ENCODE assay signal across 8 mouse cellular contexts in genomic region chr7:48880591-48881481, GRCm38 (mm10). TPM values are rescaled to one million over a fixed set of nuclear protein-coding genes. Genes with fewer than 3 reads are reported as not detected.
DNase-seq lines count a peak whose midpoint lies in the region; ATAC-seq and TF ChIP-seq lines count a peak whose summit lies in the region.

No protein-coding gene starts in this region.

- peak; percentile 25 to 87; a peak in 3 of 4 replicates for TF ChIP-seq POLR2A in MEL (IDR thresholded peaks at IDR 0.05; ENCODE audit: control insufficient read depth in 1 of 2, insufficient read depth in 1 of 2, low read depth in 1 of 2, low read length in 2 of 2, poor library complexity in 1 of 2)
- no peak for TF ChIP-seq POLR2A in cerebellum, adult 2 months (IDR thresholded peaks at IDR 0.05; ENCODE audit: borderline replicate concordance, insufficient read depth, low read length)

- peak overlapping the region; percentile 99 for H3K9ac ChIP-seq in MEL (ENCODE audit: control insufficient read depth, low read depth, low read length, poor library complexity, severe bottlenecking)
- H3K9ac ChIP-seq in forebrain, postnatal 0 days: peak overlapping the region; percentile 44
- H3K9ac ChIP-seq in lung, embryonic 15.5 days: peak overlapping the region; percentile 90

- H3K27ac ChIP-seq in MEL (ENCODE audit: control insufficient read depth, low read depth, low read length): peak overlapping the region; percentile 94
- no peak overlapping the region for H3K27ac ChIP-seq in cerebellum, adult 2 months (ENCODE audit: insufficient read depth, low read length)
- H3K27ac ChIP-seq in forebrain, postnatal 0 days (ENCODE audit: low read depth, low read length): no peak overlapping the region
- peak overlapping the region; percentile 95 for H3K27ac ChIP-seq in lung, embryonic 15.5 days

- ATAC-seq in forebrain, postnatal 0 days: peak; percentile 98
- ATAC-seq in lung, embryonic 15.5 days (ENCODE audit: borderline replicate concordance, extremely low read depth, low FRiP score, low TSS enrichment): peak; percentile 96

- peaks cover 2 to 13% of the 10 kb centered on the region in 2 experiments; a peak in 3 of 4 replicates for H3K36me3 ChIP-seq in MEL (ENCODE audit: control insufficient read depth in 1 of 2, insufficient read depth in 2 of 2, low read length in 2 of 2)
- no peaks in the 10 kb centered on the region for H3K36me3 ChIP-seq in forebrain, postnatal 0 days (ENCODE audit: insufficient read depth)
- H3K36me3 ChIP-seq in lung, embryonic 15.5 days: peaks cover 17% of the 10 kb centered on the region

- peaks cover 17% of the 10 kb centered on the region for H3K79me2 ChIP-seq in MEL (ENCODE audit: control insufficient read depth, insufficient read depth, low read length, poor library complexity)

- H3K4me2 ChIP-seq in forebrain, postnatal 0 days (ENCODE audit: low read depth): peak overlapping the region; percentile 100
- peak overlapping the region; percentile 98 for H3K4me2 ChIP-seq in lung, embryonic 15.5 days

- no peaks in the 10 kb centered on the region for H3K27me3 ChIP-seq in MEL (ENCODE audit: control insufficient read depth in 1 of 2, insufficient read depth in 2 of 2, low read length in 2 of 2)
- peaks cover 1% of the 10 kb centered on the region; the same call in 1 of the 2 replicates for H3K27me3 ChIP-seq in cerebellum, adult 2 months (ENCODE audit: control insufficient read depth, insufficient read depth, low read length)
- H3K27me3 ChIP-seq in forebrain, postnatal 0 days (ENCODE audit: insufficient read depth, low read length): peaks cover 11% of the 10 kb centered on the region
- no peaks in the 10 kb centered on the region for H3K27me3 ChIP-seq in lung, embryonic 15.5 days

- TF ChIP-seq RAD21 in MEL (IDR thresholded peaks at IDR 0.05; ENCODE audit: low read depth, low read length): no peak

- no peaks in the 10 kb centered on the region for H3K9me3 ChIP-seq in MEL (replicated peaks; ENCODE audit: insufficient read depth, low read length)
- H3K9me3 ChIP-seq in forebrain, postnatal 0 days (ENCODE audit: low read length): no peaks in the 10 kb centered on the region
- H3K9me3 ChIP-seq in lung, embryonic 15.5 days: no peaks in the 10 kb centered on the region

- TF ChIP-seq CTCF in MEL (IDR thresholded peaks at IDR 0.05 in 2 of 3, conservative IDR thresholded peaks at IDR 0.05 in 1 of 3; ENCODE audit: control insufficient read depth in 1 of 3, insufficient read depth in 1 of 3, low read depth in 2 of 3, low read length in 3 of 3, poor library complexity in 1 of 3, severe bottlenecking in 1 of 3): no peak
- TF ChIP-seq CTCF in cerebellum, adult 2 months (IDR thresholded peaks at IDR 0.05; ENCODE audit: borderline replicate concordance, insufficient read depth, low read depth, low read length): no peak
- no peak for TF ChIP-seq CTCF in forebrain, postnatal 0 days (IDR thresholded peaks at IDR 0.05; ENCODE audit: low read depth)

- DNase-seq in MEL (ENCODE audit: low read depth, low spot score): peak; percentile 98
- DNase-seq in cerebellum, adult 2 months: peak; percentile 91 to 94
- DNase-seq in forebrain, postnatal 0 days: peak; percentile 97
- DNase-seq in heart, postnatal 4 days: peak; percentile 98
- peak; percentile 92 to 95 for DNase-seq in layer of hippocampus, adult 8-10 months (ENCODE audit: low spot score in 2 of 2)
- peak; percentile 97 for DNase-seq in ovary, adult 18-20 months (ENCODE audit: low spot score)
- peak; percentile 97 for DNase-seq in thymus, postnatal 0 days (ENCODE audit: low spot score)

- under 1% methylated on average over 76 of the region's 77 CpGs for WGBS in cerebellum, adult 2 months
- WGBS in forebrain, postnatal 0 days: 1% methylated on average over 69 of the region's 77 CpGs
- WGBS in lung, embryonic 15.5 days: under 1% methylated on average over 77 of the region's 77 CpGs

- H3K4me3 ChIP-seq in MEL (ENCODE audit: control insufficient read depth in 1 of 2, insufficient read depth in 1 of 2, low read depth in 2 of 2, low read length in 2 of 2): peak overlapping the region; percentile 60 to 76
- H3K4me3 ChIP-seq in cerebellum, adult 2 months (replicated peaks; ENCODE audit: insufficient read depth, low read depth, low read length): peak overlapping the region; percentile 55
- H3K4me3 ChIP-seq in forebrain, postnatal 0 days (ENCODE audit: low read depth, low read length): peak overlapping the region; percentile 68
- H3K4me3 ChIP-seq in lung, embryonic 15.5 days: peak overlapping the region; percentile 94

- no peak for TF ChIP-seq EP300 in MEL (IDR thresholded peaks at IDR 0.05; ENCODE audit: low read depth in 1 of 2, low read length in 2 of 2)

- peaks cover 0 to 12% of the 10 kb centered on the region in 2 experiments; a peak in 2 of 4 replicates for H3K4me1 ChIP-seq in MEL (ENCODE audit: control insufficient read depth in 1 of 2, insufficient read depth in 2 of 2, low read length in 2 of 2)
- H3K4me1 ChIP-seq in cerebellum, adult 2 months (ENCODE audit: control insufficient read depth, insufficient read depth, low read length): peaks cover 3% of the 10 kb centered on the region; the same call in 1 of the 2 replicates
- H3K4me1 ChIP-seq in forebrain, postnatal 0 days (ENCODE audit: insufficient read depth): no peaks in the 10 kb centered on the region
- peaks cover 35% of the 10 kb centered on the region for H3K4me1 ChIP-seq in lung, embryonic 15.5 days

TF ChIP-seq in MEL, 35 proteins besides CTCF, POLR2A, EP300 and RAD21 (continues in another document):
- TF ChIP-seq SIN3A (IDR thresholded peaks at IDR 0.05; ENCODE audit: low read length) (peak; percentile 87), JUND (IDR thresholded peaks at IDR 0.05; ENCODE audit: low read depth, low read length) (no peak), POLR2AphosphoS2 (IDR thresholded peaks at IDR 0.05; ENCODE audit: low read length) (no peak), TCF12 (IDR thresholded peaks at IDR 0.05; ENCODE audit: low read depth, low read length) (0 out of 2 replicates have a peak, but pooled peaks have one; percentile 32), CHD2 (IDR thresholded peaks at IDR 0.05; ENCODE audit: low read length) (no peak), MAZ (IDR thresholded peaks at IDR 0.05; ENCODE audit: low read depth, low read length) (no peak; the same call in 1 of the 2 replicates), ZC3H11A (IDR thresholded peaks at IDR 0.05; ENCODE audit: low read depth, low read length) (no peak), NRF1 (IDR thresholded peaks at IDR 0.05; ENCODE audit: insufficient read depth, low read depth, low read length, poor library complexity, severe bottlenecking) (peak; percentile 49; the same call in 1 of the 2 replicates), NELFE (IDR thresholded peaks at IDR 0.05; ENCODE audit: low read depth, low read length) (peak; percentile 59), E2F4 (IDR thresholded peaks at IDR 0.05; ENCODE audit: borderline replicate concordance, low read depth, low read length) (peak; percentile 95), ZKSCAN1 (IDR thresholded peaks at IDR 0.05; ENCODE audit: low read depth, low read length) (no peak), MYB (IDR thresholded peaks at IDR 0.05; ENCODE audit: low read depth, low read length) (no peak), USF2 (IDR thresholded peaks at IDR 0.05; ENCODE audit: borderline replicate concordance in 1 of 2, insufficient read depth in 1 of 2, low read depth in 1 of 2, low read length in 2 of 2) (no peak), MYC (IDR thresholded peaks at IDR 0.05; ENCODE audit: low read depth, low read length) (0 out of 2 replicates have a peak, but pooled peaks have one; percentile 40), SMC3 (IDR thresholded peaks at IDR 0.05; ENCODE audit: low read depth, low read length) (no peak), ZNF384 (IDR thresholded peaks at IDR 0.05; ENCODE audit: low read depth, low read length) (no peak)

RNA-seq across cellular contexts. Expression of gene E2f8, which starts 0.6 kb away (rescaled TPM):
- total RNA-seq in MEL (2012; rRNA removed): 8.9 and 9.7 TPM in 2 replicates
- 10 to 100 TPM; 39.3 to 49.4 TPM for polyA plus RNA-seq in MEL (2012; ENCODE audit: insufficient read depth in 1 of 2, insufficient read length in 2 of 2, low read depth in 1 of 2, low replicate concordance in 2 of 2, missing spikeins in 1 of 2)
- polyA plus RNA-seq in cerebellum, adult 2 months (2012; rRNA removed): 0.10 and 0.14 TPM in 2 replicates
- 0.92 and 2.0 TPM in 2 replicates for total RNA-seq in forebrain, postnatal 0 days (2014; rRNA removed)
- polyA plus RNA-seq in forebrain, postnatal 0 days (2015; fragmentation: Nextera tagmentation; extraction: Ambion mirVana): 1.0 and 1.1 TPM in 2 replicates
- 10 to 100 TPM; 17.6 to 18.5 TPM for total RNA-seq in heart, postnatal 4 days (2021)
- under 1 TPM in 2 of 4 experiments, not detected in 2; 0.09 to 0.45 TPM for total RNA-seq in layer of hippocampus, adult 8-10 months (2022)
- polyA plus RNA-seq in lung, embryonic 15.5 days (2015; fragmentation: Nextera tagmentation; extraction: Ambion mirVana): 21.0 and 23.3 TPM in 2 replicates
- 14.3 and 15.0 TPM in 2 replicates for polyA plus RNA-seq in thymus, postnatal 0 days (2015; fragmentation: Nextera tagmentation; extraction: Ambion mirVana)

RNA-seq across cellular contexts. Expression of gene Nav2, which starts 27.7 kb away (rescaled TPM):
- 2.0 and 2.2 TPM in 2 replicates for total RNA-seq in MEL (2012; rRNA removed)
- 1 to 10 TPM in 1 of 2 experiments, not detected in 1; 2.7 TPM for polyA plus RNA-seq in MEL (2012; ENCODE audit: insufficient read depth in 1 of 2, insufficient read length in 2 of 2, low read depth in 1 of 2, low replicate concordance in 2 of 2, missing spikeins in 1 of 2)
- 32.5 and 35.8 TPM in 2 replicates for polyA plus RNA-seq in cerebellum, adult 2 months (2012; rRNA removed)
- 44.0 and 46.9 TPM in 2 replicates for total RNA-seq in forebrain, postnatal 0 days (2014; rRNA removed)
- polyA plus RNA-seq in forebrain, postnatal 0 days (2015; fragmentation: Nextera tagmentation; extraction: Ambion mirVana): 8.5 and 16.3 TPM in 2 replicates
- total RNA-seq in heart, postnatal 4 days (2021): 100 to 1,000 TPM; 106 to 112 TPM
- total RNA-seq in layer of hippocampus, adult 8-10 months (2022): 100 to 1,000 TPM in 2 of 4 experiments, 10 to 100 TPM in 2; 87.2 to 113 (median 96.0) TPM
- polyA plus RNA-seq in lung, embryonic 15.5 days (2015; fragmentation: Nextera tagmentation; extraction: Ambion mirVana): 22.4 and 27.6 TPM in 2 replicates
- polyA plus RNA-seq in thymus, postnatal 0 days (2015; fragmentation: Nextera tagmentation; extraction: Ambion mirVana): 16.3 and 26.8 TPM in 2 replicates

RNA-seq across cellular contexts. Expression of gene Csrp3, which starts 33.0 kb away (rescaled TPM):
- 0.81 TPM in 1 of 2 replicates, not detected in the other for total RNA-seq in MEL (2012; rRNA removed)
- under 1 TPM in 1 of 2 experiments, not detected in 1; 0.17 TPM for polyA plus RNA-seq in MEL (2012; ENCODE audit: insufficient read depth in 1 of 2, insufficient read length in 2 of 2, low read depth in 1 of 2, low replicate concordance in 2 of 2, missing spikeins in 1 of 2)
- not detected in 2 replicates for polyA plus RNA-seq in cerebellum, adult 2 months (2012; rRNA removed)
- total RNA-seq in forebrain, postnatal 0 days (2014; rRNA removed): 1.2 TPM in 1 of 2 replicates, not detected in the other
- not detected in 2 replicates for polyA plus RNA-seq in forebrain, postnatal 0 days (2015; fragmentation: Nextera tagmentation; extraction: Ambion mirVana)
- 1,000 to 10,000 TPM; 1,381 to 1,460 TPM for total RNA-seq in heart, postnatal 4 days (2021)
- not detected for total RNA-seq in layer of hippocampus, adult 8-10 months (2022)
- 53.5 and 83.7 TPM in 2 replicates for polyA plus RNA-seq in lung, embryonic 15.5 days (2015; fragmentation: Nextera tagmentation; extraction: Ambion mirVana)
- polyA plus RNA-seq in thymus, postnatal 0 days (2015; fragmentation: Nextera tagmentation; extraction: Ambion mirVana): 0.27 and 0.59 TPM in 2 replicates

Comparison
In these comparisons a context has a peak if more than half of its experiments do, and no peak if none do; other contexts are left out.
1. H3K27ac ChIP-seq: peak in MEL (single experiment) and lung, embryonic 15.5 days (single experiment); none in cerebellum, adult 2 months (single experiment) and forebrain, postnatal 0 days (single experiment).
2. H3K9ac ChIP-seq: peak in every context shown above with its lines; median percentile 99 in MEL; 90 in lung, embryonic 15.5 days; 44 in forebrain, postnatal 0 days.
3. RNA of gene Csrp3, which starts 33.0 kb away (polyA plus RNA-seq): 53.5 to 83.7 TPM in lung, embryonic 15.5 days; 0.27 to 0.59 TPM in thymus, postnatal 0 days, 0.17 TPM in MEL, not detected in forebrain, postnatal 0 days and not detected in cerebellum, adult 2 months; every median in the first group is over 10 times any median in the second.
4. Peak in every context shown above with its lines, with median percentiles within 50 percentile points of each other: DNase-seq and H3K4me3 ChIP-seq.